Mouse (Mus musculus): ENCODE measurements at regions not wholly inside any gene's neighbourhood (a gene's known extent, or its start where the extent isn't known, plus 50 kb on each side); places are given as distances from the start of the nearest gene placed in this dataset.

- no peak for DNase-seq
Measured at GRCm38 (mm10) chr6:139391307-139391706, 110.5 kb downstream of the Rergl start.

- DNase-seq = no peak
Measured at GRCm38 (mm10) chr6:139350939-139351338, 150.8 kb downstream of the Rergl start.

- no peak for DNase-seq
Measured at GRCm38 (mm10) chr6:139325226-139325625, 176.6 kb downstream of the Rergl start.

- DNase-seq = peak; percentile 1
Measured at GRCm38 (mm10) chr6:139307651-139308050, 194.1 kb downstream of the Rergl start.

GRCm38 (mm10) chr6:139304306-139304705 lies 197.5 kb downstream of the Rergl start:
- no peak for DNase-seq

GRCm38 (mm10) chr6:139295701-139296100 lies 206.1 kb downstream of the Rergl start:
- no peak for DNase-seq

GRCm38 (mm10) chr6:139279093-139279492 lies 222.7 kb downstream of the Rergl start:
- no peak for DNase-seq

GRCm38 (mm10) chr6:139275512-139275911 lies 226.3 kb downstream of the Rergl start:
- DNase-seq = no peak

- no peak for DNase-seq
Measured at GRCm38 (mm10) chr6:139253704-139254103, 248.1 kb downstream of the Rergl start.

GRCm38 (mm10) chr6:139248920-139249547 lies 252.7 kb downstream of the Rergl start:
- DNase-seq = peak; percentile 2

GRCm38 (mm10) chr6:139226127-139226526 lies 275.6 kb downstream of the Rergl start:
- DNase-seq = no peak

GRCm38 (mm10) chr6:139214488-139214887 lies 287.3 kb downstream of the Rergl start:
- DNase-seq = no peak

GRCm38 (mm10) chr6:139210256-139210655 lies 291.5 kb downstream of the Rergl start:
- no peak for DNase-seq

- no peak for DNase-seq
Measured at GRCm38 (mm10) chr6:139198601-139199000, 303.2 kb downstream of the Rergl start.

- no peak for DNase-seq
Measured at GRCm38 (mm10) chr6:139186431-139186830, 315.3 kb downstream of the Rergl start.

GRCm38 (mm10) chr6:139160352-139160751 lies 341.4 kb downstream of the Rergl start:
- no peak for DNase-seq

GRCm38 (mm10) chr6:139159741-139160140 lies 342.0 kb downstream of the Rergl start:
- DNase-seq = no peak

- no peak for DNase-seq
Measured at GRCm38 (mm10) chr6:139154802-139155201, 347.0 kb downstream of the Rergl start.

GRCm38 (mm10) chr6:139135693-139136092 lies 366.1 kb downstream of the Rergl start:
- DNase-seq = no peak

- no peak for DNase-seq
Measured at GRCm38 (mm10) chr6:139132083-139132679, 369.6 kb downstream of the Rergl start.

GRCm38 (mm10) chr6:139108263-139108662 lies 393.5 kb downstream of the Rergl start:
- DNase-seq = no peak

- DNase-seq = no peak
Measured at GRCm38 (mm10) chr6:139103397-139103796, 398.4 kb downstream of the Rergl start.

- no peak for DNase-seq
Measured at GRCm38 (mm10) chr6:139099273-139099672, 402.5 kb downstream of the Rergl start.

GRCm38 (mm10) chr6:139075433-139075832 lies 417.1 kb upstream of the Igbp1b start:
- DNase-seq = no peak

GRCm38 (mm10) chr6:139027696-139028095 lies 369.4 kb upstream of the Igbp1b start:
- DNase-seq = no peak
